Mouse (Mus musculus) myocyte (in vitro differentiated cells): ENCODE data around the gene Irgm2.

ENCODE experiments used
- CEBPB ChIP-seq: IDR thresholded peaks from 2 replicates; pipeline ENCODE4 v1.6.1; 2011; ENCODE audit warnings: mild to moderate bottlenecking, moderate library complexity; ENCODE audit not compliant: poor library complexity, insufficient read depth, severe bottlenecking
- MAX ChIP-seq: IDR thresholded peaks from one replicate; pipeline ENCODE4 v1.6.1; 2011; ENCODE audit warnings: low read depth, mild to moderate bottlenecking, control low read depth
- MYOG ChIP-seq, 3 experiments: IDR thresholded peaks; one replicate each; pipeline ENCODE4 v1.6.1; 2011; ENCODE audit warnings: control low read depth in 2 of 3, low read depth in 2 of 3, mild to moderate bottlenecking in 2 of 3; ENCODE audit not compliant: insufficient read length in 2 of 3, control insufficient read depth in 1 of 3, insufficient read depth in 1 of 3
- POLR2A ChIP-seq: IDR thresholded peaks from one replicate; pipeline ENCODE4 v1.6.1; 2011; ENCODE audit warnings: low read depth, mild to moderate bottlenecking, control low read depth, moderate library complexity; ENCODE audit not compliant: insufficient read length
- REST ChIP-seq: IDR thresholded peaks from one replicate; pipeline ENCODE4 v1.6.1; 2011; ENCODE audit warnings: mild to moderate bottlenecking, control low read depth, moderate library complexity; ENCODE audit not compliant: insufficient read depth, insufficient read length
- SRF ChIP-seq: IDR thresholded peaks from one replicate; pipeline ENCODE4 v1.6.1; 2011; ENCODE audit warnings: low read depth; ENCODE audit not compliant: control insufficient read depth, insufficient read length
- TCF12 ChIP-seq: IDR thresholded peaks from one replicate; pipeline ENCODE4 v1.6.1; 2011; ENCODE audit warnings: mild to moderate bottlenecking, control low read depth; ENCODE audit not compliant: poor library complexity, insufficient read depth, severe bottlenecking
- USF1 ChIP-seq: IDR thresholded peaks from one replicate; pipeline ENCODE4 v1.6.1; 2011; ENCODE audit warnings: low read depth, mild to moderate bottlenecking, control low read depth, moderate library complexity

DNA sequence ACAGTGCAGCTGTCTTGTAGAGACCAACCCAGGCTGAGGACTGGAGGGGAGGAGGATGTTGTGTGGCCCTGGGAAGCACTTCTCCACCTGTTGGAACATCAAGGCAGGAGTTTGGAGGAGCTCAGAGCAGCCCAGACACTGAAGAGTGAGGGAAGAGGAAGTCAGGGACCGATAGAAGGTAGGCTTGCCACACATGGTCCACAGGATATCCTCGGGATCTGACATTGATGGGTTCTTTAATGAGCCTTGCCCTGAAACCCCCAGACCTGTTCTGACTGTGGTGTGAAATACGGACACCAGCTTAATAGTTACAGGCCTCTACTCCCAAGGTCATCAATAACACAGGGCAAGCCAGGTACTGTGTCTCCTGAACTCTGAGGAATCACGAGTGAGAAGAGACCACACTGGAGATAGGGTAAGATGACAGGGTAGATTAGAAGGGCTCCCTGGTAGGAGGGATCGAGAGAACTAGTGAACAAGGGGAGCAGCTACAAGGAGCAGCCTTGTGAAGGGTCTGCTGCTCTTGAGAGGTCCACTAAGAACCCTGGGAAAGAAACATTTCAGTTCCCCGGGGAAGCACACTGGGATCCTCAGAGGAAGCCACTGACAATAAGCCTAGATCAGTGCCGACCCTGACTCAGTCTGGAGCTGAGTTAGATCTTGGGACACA, 14.4 kb downstream of the Irgm2 start:
- TF ChIP-seq MYOG (IDR thresholded peaks at IDR 0.05; ENCODE audit: control insufficient read depth in 1 of 3, insufficient read depth in 1 of 3, insufficient read length in 2 of 3, low read depth in 2 of 3) = no peak
- TF ChIP-seq CEBPB = no peak
- TF ChIP-seq REST = no peak
- no peak for TF ChIP-seq MAX
- TF ChIP-seq USF1 = no peak
- no peak for TF ChIP-seq POLR2A
- no peak for TF ChIP-seq TCF12
- TF ChIP-seq SRF = no peak
